Mouse (Mus musculus) naive thymus-derived CD4-positive, alpha-beta T cell, adult 2 months (primary cell): Measurements from ENCODE around the gene Cdon.

ENCODE experiments used
- DNase-seq: peaks from one replicate; pipeline ENCODE4 v3.0.0-alpha.2; 2011; ENCODE audit warnings: low read depth

The Cdon gene

GRCm38 (mm10) chr9:35435565-35435964, 14.6 kb downstream of the Cdon start:
- no peak for DNase-seq

GRCm38 (mm10) chr9:35438286-35439061, 17.5 kb downstream of the Cdon start:
- no peak for DNase-seq

GRCm38 (mm10) chr9:35439062-35439442, 18.1 kb downstream of the Cdon start:
- no peak for DNase-seq

- DNase-seq: no peak
Measured at GRCm38 (mm10) chr9:35439754-35440153, 18.8 kb downstream of the Cdon start.

- no peak for DNase-seq
Measured at GRCm38 (mm10) chr9:35442476-35442875, 21.5 kb downstream of the Cdon start.

GRCm38 (mm10) chr9:35443618-35444511, 22.9 kb downstream of the Cdon start:
- DNase-seq: no peak

- DNase-seq: no peak
Measured at GRCm38 (mm10) chr9:35444512-35444886, 23.6 kb downstream of the Cdon start.

GRCm38 (mm10) chr9:35446916-35447315, 26.0 kb downstream of the Cdon start:
- DNase-seq: no peak

GRCm38 (mm10) chr9:35453311-35453710, 32.4 kb downstream of the Cdon start:
- DNase-seq: no peak

- DNase-seq: peak; percentile 72
Measured at GRCm38 (mm10) chr9:35459594-35459993, 38.7 kb downstream of the Cdon start.

GRCm38 (mm10) chr9:35467264-35467817, 46.4 kb downstream of the Cdon start:
- DNase-seq: no peak

GRCm38 (mm10) chr9:35468913-35469312, 48.0 kb downstream of the Cdon start:
- no peak for DNase-seq

- no peak for DNase-seq
Measured at GRCm38 (mm10) chr9:35474104-35474724, 53.3 kb downstream of the Cdon start.

GRCm38 (mm10) chr9:35475394-35475793, 54.5 kb downstream of the Cdon start:
- DNase-seq: no peak

- DNase-seq: no peak
Measured at GRCm38 (mm10) chr9:35479456-35479855, 58.5 kb downstream of the Cdon start.

GRCm38 (mm10) chr9:35482014-35482898, 61.3 kb downstream of the Cdon start:
- DNase-seq: no peak

- no peak for DNase-seq
Measured at GRCm38 (mm10) chr9:35483949-35484348, 63.0 kb downstream of the Cdon start.

GRCm38 (mm10) chr9:35486616-35487015, 65.7 kb downstream of the Cdon start:
- DNase-seq: no peak

GRCm38 (mm10) chr9:35488496-35488895, 67.6 kb downstream of the Cdon start:
- DNase-seq: no peak

- no peak for DNase-seq
Measured at GRCm38 (mm10) chr9:35491109-35491866, 70.4 kb downstream of the Cdon start.
